24 mouse cellular contexts compared by ENCODE assay signal in genomic region chr8:83272464-83272863, GRCm38 (mm10). TPM values are rescaled to one million over a fixed set of nuclear protein-coding genes. Genes with fewer than 3 reads are reported as not detected.
DNase-seq lines count a peak whose midpoint lies in the region; ATAC-seq and TF ChIP-seq lines count a peak whose summit lies in the region.
"Had no signal": no experiment of that assay in that cellular context is flagged by ENCODE, and none has a peak within 500 bp of the region (broad histone marks: within the 10 kb centered on the region; RNA-seq: fewer than 3 reads in every experiment).

No protein-coding gene starts in this region.

- no peaks in the 10 kb centered on the region for H3K4me1 ChIP-seq in lung, postnatal 0 days (ENCODE audit: insufficient read depth, low read depth, low read length)
- no peaks in the 10 kb centered on the region for H3K4me1 ChIP-seq in lung, adult 2 months (ENCODE audit: control insufficient read depth, insufficient read depth, low read length)
- no peaks in the 10 kb centered on the region for H3K4me1 ChIP-seq in hindbrain, postnatal 0 days (ENCODE audit: insufficient read depth, low read length)
- H3K4me1 ChIP-seq in hindbrain, embryonic 14.5 days (replicated peaks; ENCODE audit: control insufficient read depth, insufficient read depth, low read length) = no peaks in the 10 kb centered on the region
- H3K4me1 ChIP-seq: forebrain, embryonic 13.5 days; hindbrain, embryonic 10.5 days; liver, embryonic 13.5 days; lung, embryonic 15.5 days; midbrain, embryonic 13.5 days had no signal

- no peak overlapping the region for H3K4me3 ChIP-seq in lung, postnatal 0 days (ENCODE audit: low read depth, low read length)
- no peak overlapping the region for H3K4me3 ChIP-seq in lung, adult 2 months (replicated peaks; ENCODE audit: extremely low read depth, low read depth, low read length)
- H3K4me3 ChIP-seq in hindbrain, postnatal 0 days (ENCODE audit: low read length) = no peak overlapping the region
- no peak overlapping the region for H3K4me3 ChIP-seq in hindbrain, embryonic 14.5 days (replicated peaks; ENCODE audit: low read length)
- H3K4me3 ChIP-seq: forebrain, embryonic 13.5 days; hindbrain, embryonic 10.5 days; liver, embryonic 13.5 days; lung, embryonic 15.5 days; megakaryocyte, embryonic 14.5 days; midbrain, embryonic 13.5 days had no signal

- ATAC-seq in lung, postnatal 0 days = peak; percentile 40; the same call in 1 of the 2 replicates
- no peak for ATAC-seq in hindbrain, postnatal 0 days
- no peak for ATAC-seq in hindbrain, embryonic 14.5 days (ENCODE audit: low FRiP score)
- ATAC-seq: forebrain, embryonic 13.5 days; midbrain, embryonic 13.5 days had no signal

- 56% methylated on average over 10 of the region's 10 CpGs for WGBS in lung, postnatal 0 days
- 61% methylated on average over 10 of the region's 10 CpGs for WGBS in lung, adult 2 months
- 25% methylated on average over 10 of the region's 10 CpGs for WGBS in large intestine, adult 2 months
- WGBS in hindbrain, postnatal 0 days = 79% methylated on average over 10 of the region's 10 CpGs
- WGBS in hindbrain, embryonic 14.5 days = 88% methylated on average over 10 of the region's 10 CpGs

- TF ChIP-seq POLR2A in lung, adult 2 months (IDR thresholded peaks at IDR 0.05; ENCODE audit: borderline replicate concordance, extremely low read depth, low read depth, low read length) = no peak

- no peak for TF ChIP-seq EP300 in lung, postnatal 0 days (IDR thresholded peaks at IDR 0.05)

- no peak overlapping the region for H3K27ac ChIP-seq in lung, postnatal 0 days (ENCODE audit: low read length)
- H3K27ac ChIP-seq in hindbrain, postnatal 0 days = no peak overlapping the region
- H3K27ac ChIP-seq in hindbrain, embryonic 14.5 days = no peak overlapping the region
- H3K27ac ChIP-seq: forebrain, embryonic 13.5 days; hindbrain, embryonic 10.5 days; liver, embryonic 13.5 days; lung, embryonic 15.5 days; midbrain, embryonic 13.5 days had no signal

- H3K27me3 ChIP-seq in lung, postnatal 0 days (replicated peaks; ENCODE audit: insufficient read depth, low read length) = no peaks in the 10 kb centered on the region
- H3K27me3 ChIP-seq in hindbrain, postnatal 0 days (ENCODE audit: insufficient read depth, low read length) = no peaks in the 10 kb centered on the region
- no peaks in the 10 kb centered on the region for H3K27me3 ChIP-seq in hindbrain, embryonic 14.5 days (ENCODE audit: control insufficient read depth, insufficient read depth, low read length)
- H3K27me3 ChIP-seq: forebrain, embryonic 13.5 days; liver, embryonic 13.5 days; lung, embryonic 15.5 days; midbrain, embryonic 13.5 days had no signal

- H3K36me3 ChIP-seq in lung, postnatal 0 days (ENCODE audit: insufficient read depth, low read length) = no peaks in the 10 kb centered on the region
- peaks cover 21% of the 10 kb centered on the region for H3K36me3 ChIP-seq in hindbrain, postnatal 0 days (ENCODE audit: insufficient read depth, low read length)
- peaks cover 51% of the 10 kb centered on the region for H3K36me3 ChIP-seq in hindbrain, embryonic 14.5 days (replicated peaks; ENCODE audit: control insufficient read depth, insufficient read depth)
- H3K36me3 ChIP-seq: liver, embryonic 13.5 days; lung, embryonic 15.5 days had no signal

- H3K9ac ChIP-seq in lung, postnatal 0 days (replicated peaks; ENCODE audit: low read depth) = no peak overlapping the region
- no peak overlapping the region for H3K9ac ChIP-seq in hindbrain, postnatal 0 days (replicated peaks; ENCODE audit: low read length)
- H3K9ac ChIP-seq in hindbrain, embryonic 14.5 days = no peak overlapping the region
- H3K9ac ChIP-seq: forebrain, embryonic 13.5 days; liver, embryonic 13.5 days; lung, embryonic 15.5 days; midbrain, embryonic 13.5 days had no signal

- DNase-seq in adrenal gland, postnatal 10 days = peak; percentile 35
- DNase-seq in adrenal gland, postnatal 25 days = no peak
- peak; percentile 49 for DNase-seq in lung, postnatal 0 days (ENCODE audit: low spot score)
- DNase-seq in lung, adult 2 months = no peak
- DNase-seq in large intestine, adult 2 months (ENCODE audit: low read depth, low spot score) = peak; percentile 27
- DNase-seq in hindbrain, postnatal 0 days (ENCODE audit: low spot score) = no peak
- DNase-seq in hindbrain, embryonic 14.5 days (ENCODE audit: low spot score) = no peak
- DNase-seq: cerebellum, adult 8-10 months; cerebellum, postnatal 36 days; gastrocnemius, postnatal 10 days; heart, adult 11 months; kidney, adult 9 months; liver, embryonic 13.5 days had no signal

- H3K4me2 ChIP-seq in lung, postnatal 0 days (replicated peaks; ENCODE audit: low read depth, low read length) = no peak overlapping the region; the same call in 1 of the 2 replicates
- H3K4me2 ChIP-seq in hindbrain, postnatal 0 days (ENCODE audit: low read depth, low read length) = no peak overlapping the region
- no peak overlapping the region for H3K4me2 ChIP-seq in hindbrain, embryonic 14.5 days (replicated peaks)
- H3K4me2 ChIP-seq: forebrain, embryonic 13.5 days; heart, embryonic 11.5 days; liver, embryonic 13.5 days; lung, embryonic 15.5 days; midbrain, embryonic 13.5 days had no signal

- H3K9me3 ChIP-seq in lung, postnatal 0 days (ENCODE audit: low read length) = no peaks in the 10 kb centered on the region
- H3K9me3 ChIP-seq in hindbrain, postnatal 0 days (ENCODE audit: low read length) = no peaks in the 10 kb centered on the region
- no peaks in the 10 kb centered on the region for H3K9me3 ChIP-seq in hindbrain, embryonic 14.5 days (ENCODE audit: control insufficient read depth, low read length)
- H3K9me3 ChIP-seq: forebrain, embryonic 13.5 days; hindbrain, embryonic 10.5 days; liver, embryonic 13.5 days; lung, embryonic 15.5 days; megakaryocyte, embryonic 14.5 days; midbrain, embryonic 13.5 days had no signal

- TF ChIP-seq CTCF in lung, postnatal 0 days (IDR thresholded peaks at IDR 0.05) = no peak
- TF ChIP-seq CTCF in lung, adult 2 months (IDR thresholded peaks at IDR 0.05; ENCODE audit: insufficient read depth, low read length) = no peak
- TF ChIP-seq CTCF in hindbrain, postnatal 0 days (IDR thresholded peaks at IDR 0.05; ENCODE audit: low read depth) = no peak

RNA-seq across cellular contexts. Expression of gene Ucp1, which starts 17.7 kb away (rescaled TPM):
- 1,000 to 10,000 TPM; 2,963 to 3,460 TPM for total RNA-seq in adrenal gland, postnatal 10 days (2021)
- total RNA-seq in adrenal gland, postnatal 25 days (2021) = 500 and 879 TPM in 2 replicates
- polyA plus RNA-seq in lung, postnatal 0 days (2015; fragmentation: Nextera tagmentation; extraction: Ambion mirVana) = 0.07 TPM in 1 of 2 replicates, not detected in the other
- 2.1 and 179 TPM in 2 replicates for polyA plus RNA-seq in lung, adult 2 months (2012; rRNA removed)
- 0.12 TPM in 1 of 2 replicates, not detected in the other for polyA plus RNA-seq in large intestine, adult 2 months (2012; rRNA removed)
- total RNA-seq in hindbrain, postnatal 0 days (2014; rRNA removed) = 0.29 and 0.31 TPM in 2 replicates
- 0.09 and 0.14 TPM in 2 replicates for polyA plus RNA-seq in hindbrain, postnatal 0 days (2015; fragmentation: Nextera tagmentation; extraction: Ambion mirVana)
- polyA plus RNA-seq in hindbrain, embryonic 14.5 days (2014; fragmentation: Nextera tagmentation; extraction: Ambion mirVana) = 0.16 TPM in 1 of 2 replicates, not detected in the other
- total RNA-seq: gastrocnemius, postnatal 10 days; left cerebral cortex, postnatal 36 days; monocyte, adult 5-6 weeks; neutrophil, adult 5-6 weeks had no signal
- polyA plus RNA-seq: forebrain, embryonic 13.5 days; heart, embryonic 11.5 days; heart, postnatal 0 days; hindbrain, embryonic 10.5 days; liver, embryonic 13.5 days; lung, embryonic 15.5 days; stomach, embryonic 16.5 days had no signal

RNA-seq across cellular contexts. Expression of gene Elmod2, which starts 59.8 kb away (rescaled TPM):
- 10 to 100 TPM; 22.2 to 25.8 TPM for total RNA-seq in adrenal gland, postnatal 10 days (2021)
- 28.4 and 30.0 TPM in 2 replicates for total RNA-seq in adrenal gland, postnatal 25 days (2021)
- 6.3 and 7.9 TPM in 2 replicates for polyA plus RNA-seq in lung, postnatal 0 days (2015; fragmentation: Nextera tagmentation; extraction: Ambion mirVana)
- polyA plus RNA-seq in lung, adult 2 months (2012; rRNA removed) = 1.9 and 3.7 TPM in 2 replicates
- polyA plus RNA-seq in large intestine, adult 2 months (2012; rRNA removed) = 2.3 and 3.7 TPM in 2 replicates
- 13.7 and 14.4 TPM in 2 replicates for total RNA-seq in hindbrain, postnatal 0 days (2014; rRNA removed)
- polyA plus RNA-seq in hindbrain, postnatal 0 days (2015; fragmentation: Nextera tagmentation; extraction: Ambion mirVana) = 10.6 and 12.0 TPM in 2 replicates
- polyA plus RNA-seq in hindbrain, embryonic 14.5 days (2014; fragmentation: Nextera tagmentation; extraction: Ambion mirVana) = 24.1 and 24.9 TPM in 2 replicates

Comparison
In these comparisons a context has a peak if more than half of its experiments do, and no peak if none do; other contexts are left out.
1. DNase-seq: peak in adrenal gland, postnatal 10 days (single experiment), lung, postnatal 0 days (single experiment) and large intestine, adult 2 months (single experiment); none in adrenal gland, postnatal 25 days (single experiment), lung, adult 2 months (single experiment), hindbrain, postnatal 0 days (single experiment) and hindbrain, embryonic 14.5 days (single experiment).